Mouse (Mus musculus): Measurements from ENCODE around the gene Tom1. TPM values are rescaled to one million over a fixed set of nuclear protein-coding genes. Genes with fewer than 3 reads are reported as not detected.

The Tom1 gene
- polyA plus RNA-seq, 1 experiment from 2014 or later, result 38.4 TPM

DNA sequence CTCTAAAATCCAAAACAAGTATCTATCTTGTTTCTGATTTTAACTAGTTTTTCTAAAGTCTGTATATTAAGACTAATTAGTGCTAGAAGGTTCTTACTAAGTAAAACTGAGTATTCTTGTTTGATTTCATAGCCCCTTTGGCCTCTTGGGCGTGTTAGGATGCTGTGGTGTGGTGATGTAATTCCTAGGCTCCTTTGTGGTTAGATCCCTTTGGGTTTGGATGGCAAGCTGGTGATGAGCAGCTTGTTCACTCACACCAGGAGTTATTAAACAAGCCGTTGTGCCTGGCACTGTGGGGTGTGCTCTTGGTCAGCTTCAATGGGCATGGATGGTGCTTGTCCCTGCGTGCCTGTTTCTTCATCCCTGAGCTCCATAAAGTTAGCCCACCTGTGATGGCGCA, 19.8 kb downstream of the Tom1 start:
- ATAC-seq (replicated peaks; ENCODE audit: low FRiP score, low read depth) (no peak), DNase-seq (ENCODE audit: low spot score) (no peak)
- no peak for TF ChIP-seq CTCF (IDR thresholded peaks at IDR 0.05; ENCODE audit: low read depth)
- Histone ChIP-seq H3K4me1 (replicated peaks; ENCODE audit: insufficient read depth, low read length) (no peaks in the 10 kb centered on the region), H3K27me3 (ENCODE audit: insufficient read depth, low read length) (no peaks in the 10 kb centered on the region), H3K9me3 (replicated peaks; ENCODE audit: low read length) (no peaks in the 10 kb centered on the region), H3K27ac (no peak overlapping the region), H3K36me3 (ENCODE audit: insufficient read depth, low read length) (no peaks in the 10 kb centered on the region), H3K4me3 (replicated peaks; ENCODE audit: low read depth, low read length) (no peak overlapping the region), H3K9ac (ENCODE audit: low read depth, low read length) (no peak overlapping the region), H3K4me2 (ENCODE audit: low read length) (no peak overlapping the region)
- WGBS, result 86% methylated on average over 4 of the region's 4 CpGs

DNA sequence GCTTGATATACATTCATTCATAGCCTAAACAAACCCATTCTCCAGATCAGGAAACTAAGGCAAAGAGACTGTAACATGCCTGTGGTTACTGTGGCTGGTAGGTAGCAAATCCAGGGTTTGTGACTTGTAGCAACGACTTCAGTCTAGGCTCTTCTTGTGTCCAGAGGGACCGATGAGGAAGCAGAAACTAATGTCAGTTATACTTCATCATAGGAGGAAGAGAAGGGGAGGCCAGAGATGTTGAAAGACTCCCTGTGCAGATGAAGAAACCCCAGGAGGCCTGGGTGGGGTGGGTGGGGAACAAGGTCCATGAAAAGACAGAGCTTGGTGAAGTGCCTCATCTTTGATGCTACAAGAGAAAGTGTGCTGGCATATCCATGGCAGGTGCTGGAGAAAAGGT, 22.2 kb downstream of the Tom1 start:
- H3K4me2 ChIP-seq (ENCODE audit: low read length), result no peak overlapping the region
- H3K27me3 ChIP-seq (ENCODE audit: insufficient read depth, low read length), result no peaks in the 10 kb centered on the region
- H3K9ac ChIP-seq (ENCODE audit: low read depth, low read length), result no peak overlapping the region
- no peak for ATAC-seq (replicated peaks; ENCODE audit: low FRiP score, low read depth)
- 93% methylated on average over 2 of the region's 2 CpGs for WGBS
- H3K9me3 ChIP-seq (replicated peaks; ENCODE audit: low read length), result no peaks in the 10 kb centered on the region
- H3K36me3 ChIP-seq (ENCODE audit: insufficient read depth, low read length), result 0 out of 2 replicates have a peak, but pooled peaks cover 2% of the 10 kb centered on the region
- no peak for TF ChIP-seq CTCF (IDR thresholded peaks at IDR 0.05; ENCODE audit: low read depth)
- no peaks in the 10 kb centered on the region for H3K4me1 ChIP-seq (replicated peaks; ENCODE audit: insufficient read depth, low read length)
- DNase-seq (ENCODE audit: low spot score), result no peak
- no peak overlapping the region for H3K4me3 ChIP-seq (replicated peaks; ENCODE audit: low read depth, low read length)
- no peak overlapping the region for H3K27ac ChIP-seq

DNA sequence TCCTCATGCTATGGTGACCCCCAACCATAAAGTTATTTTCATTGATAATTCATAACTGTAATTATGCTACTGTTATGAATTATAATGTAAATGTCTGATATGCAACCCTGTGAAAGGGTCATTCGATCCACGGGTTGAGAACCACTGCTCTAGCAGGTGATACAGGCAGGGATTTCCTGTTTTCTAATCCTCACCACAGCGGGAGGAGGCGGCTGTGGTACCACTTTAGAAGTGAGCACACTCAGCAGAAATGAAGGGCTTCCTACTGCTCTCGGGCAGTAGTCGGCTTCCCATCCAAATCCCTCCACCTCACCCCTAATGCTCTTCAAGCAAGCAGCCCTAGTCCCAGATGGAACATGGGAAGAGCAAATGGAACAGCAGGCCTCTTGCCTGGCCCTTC, 26.5 kb downstream of the Tom1 start:
- 86% methylated on average over 6 of the region's 6 CpGs for WGBS

GRCm38 (mm10) chr8:75060815-75061214, 27.3 kb downstream of the Tom1 start:
- H3K27ac ChIP-seq, result no peak overlapping the region
- H3K27me3 ChIP-seq (ENCODE audit: insufficient read depth, low read length), result no peaks in the 10 kb centered on the region
- DNase-seq (ENCODE audit: low spot score) (no peak), ATAC-seq (replicated peaks; ENCODE audit: low FRiP score, low read depth) (no peak)
- TF ChIP-seq CTCF (IDR thresholded peaks at IDR 0.05; ENCODE audit: low read depth), result no peak
- no peak overlapping the region for H3K4me3 ChIP-seq (replicated peaks; ENCODE audit: low read depth, low read length)
- no peaks in the 10 kb centered on the region for H3K9me3 ChIP-seq (replicated peaks; ENCODE audit: low read length)
- H3K4me1 ChIP-seq (replicated peaks; ENCODE audit: insufficient read depth, low read length), result no peaks in the 10 kb centered on the region
- H3K4me2 ChIP-seq (ENCODE audit: low read length), result no peak overlapping the region
- H3K36me3 ChIP-seq (ENCODE audit: insufficient read depth, low read length), result 0 out of 2 replicates have a peak, but pooled peaks cover 11% of the 10 kb centered on the region
- H3K9ac ChIP-seq (ENCODE audit: low read depth, low read length), result no peak overlapping the region
- WGBS, result 89% methylated on average over 2 of the region's 2 CpGs

More for the DNA sequence above, 26.5 kb downstream of the Tom1 start:
- no peak overlapping the region for H3K27ac ChIP-seq
- H3K4me1 ChIP-seq (replicated peaks; ENCODE audit: insufficient read depth, low read length), result no peaks in the 10 kb centered on the region
- H3K9me3 ChIP-seq (replicated peaks; ENCODE audit: low read length), result no peaks in the 10 kb centered on the region
- 0 out of 2 replicates have a peak, but pooled peaks cover 7% of the 10 kb centered on the region for H3K36me3 ChIP-seq (ENCODE audit: insufficient read depth, low read length)
- ATAC-seq (replicated peaks; ENCODE audit: low FRiP score, low read depth), result no peak
- DNase-seq (ENCODE audit: low spot score), result no peak
- no peaks in the 10 kb centered on the region for H3K27me3 ChIP-seq (ENCODE audit: insufficient read depth, low read length)
- no peak overlapping the region for H3K4me3 ChIP-seq (replicated peaks; ENCODE audit: low read depth, low read length)
- no peak overlapping the region for H3K4me2 ChIP-seq (ENCODE audit: low read length)
- no peak overlapping the region for H3K9ac ChIP-seq (ENCODE audit: low read depth, low read length)
- no peak for TF ChIP-seq CTCF (IDR thresholded peaks at IDR 0.05; ENCODE audit: low read depth)

GRCm38 (mm10) chr8:75063290-75063689, 29.8 kb downstream of the Tom1 start:
- Histone ChIP-seq H3K4me3 (replicated peaks; ENCODE audit: low read depth, low read length) (no peak overlapping the region), H3K4me2 (ENCODE audit: low read length) (no peak overlapping the region), H3K9ac (ENCODE audit: low read depth, low read length) (no peak overlapping the region), H3K4me1 (replicated peaks; ENCODE audit: insufficient read depth, low read length) (no peaks in the 10 kb centered on the region), H3K36me3 (ENCODE audit: insufficient read depth, low read length) (0 out of 2 replicates have a peak, but pooled peaks cover 11% of the 10 kb centered on the region), H3K27ac (no peak overlapping the region), H3K27me3 (ENCODE audit: insufficient read depth, low read length) (no peaks in the 10 kb centered on the region), H3K9me3 (replicated peaks; ENCODE audit: low read length) (no peaks in the 10 kb centered on the region)
- ATAC-seq (replicated peaks; ENCODE audit: low FRiP score, low read depth) (no peak), DNase-seq (ENCODE audit: low spot score) (no peak)
- WGBS, result 76% methylated on average over 3 of the region's 3 CpGs
- no peak for TF ChIP-seq CTCF (IDR thresholded peaks at IDR 0.05; ENCODE audit: low read depth)

- Histone ChIP-seq H3K36me3 (ENCODE audit: insufficient read depth, low read length) (0 out of 2 replicates have a peak, but pooled peaks cover 11% of the 10 kb centered on the region), H3K9ac (ENCODE audit: low read depth, low read length) (no peak overlapping the region), H3K4me2 (ENCODE audit: low read length) (no peak overlapping the region), H3K4me1 (replicated peaks; ENCODE audit: insufficient read depth, low read length) (no peaks in the 10 kb centered on the region), H3K27ac (no peak overlapping the region), H3K9me3 (replicated peaks; ENCODE audit: low read length) (no peaks in the 10 kb centered on the region), H3K4me3 (replicated peaks; ENCODE audit: low read depth, low read length) (no peak overlapping the region), H3K27me3 (ENCODE audit: insufficient read depth, low read length) (no peaks in the 10 kb centered on the region)
- ATAC-seq (replicated peaks; ENCODE audit: low FRiP score, low read depth) (no peak), DNase-seq (ENCODE audit: low spot score) (no peak)
- 73% methylated on average over 3 of the region's 3 CpGs for WGBS
- TF ChIP-seq CTCF (IDR thresholded peaks at IDR 0.05; ENCODE audit: low read depth), result no peak
These were observed 31.3 kb downstream of the Tom1 start for GRCm38 (mm10) chr8:75064790-75065189.

- no peak for ATAC-seq (replicated peaks; ENCODE audit: low FRiP score, low read depth)
- Histone ChIP-seq H3K9ac (ENCODE audit: low read depth, low read length) (no peak overlapping the region), H3K27me3 (ENCODE audit: insufficient read depth, low read length) (no peaks in the 10 kb centered on the region), H3K27ac (no peak overlapping the region), H3K36me3 (ENCODE audit: insufficient read depth, low read length) (0 out of 2 replicates have a peak, but pooled peaks cover 5% of the 10 kb centered on the region), H3K4me3 (replicated peaks; ENCODE audit: low read depth, low read length) (no peak overlapping the region), H3K4me2 (ENCODE audit: low read length) (no peak overlapping the region), H3K4me1 (replicated peaks; ENCODE audit: insufficient read depth, low read length) (no peaks in the 10 kb centered on the region), H3K9me3 (replicated peaks; ENCODE audit: low read length) (no peaks in the 10 kb centered on the region)
- TF ChIP-seq CTCF (IDR thresholded peaks at IDR 0.05; ENCODE audit: low read depth), result no peak
- no peak for DNase-seq (ENCODE audit: low spot score)
- WGBS, result 75% methylated on average over 6 of the region's 6 CpGs
These were observed 33.8 kb downstream of the Tom1 start for GRCm38 (mm10) chr8:75067287-75067686.
